Mouse (Mus musculus) kidney, embryonic 14.5 days (tissue): ENCODE data around the gene Mcm2. TPM values are rescaled to one million over a fixed set of nuclear protein-coding genes. Genes with fewer than 3 reads are reported as not detected.

Experiments
- ATAC-seq: fragments of 200-750 bp; cut with Nextera tagmentation; 2 replicates; pipeline ENCODE4 v1.8.0; 2017; ENCODE audit warnings: moderate number of reproducible peaks, mild to moderate bottlenecking, moderate TSS enrichment, moderate library complexity; ENCODE audit not compliant: low FRiP score, low TSS enrichment
- H3K27ac ChIP-seq: fragments of 300-500 bp; sonication (generic); 2 replicates; pipeline ENCODE4 v1.5.1; 2014; ENCODE audit warnings: low read depth, mild to moderate bottlenecking, low read length, moderate library complexity, mixed read lengths
- H3K27me3 ChIP-seq: fragments of 300-500 bp; sonication (generic); 2 replicates; pipeline ENCODE4 v1.6.1; 2014; ENCODE audit warnings: mild to moderate bottlenecking, low read length; ENCODE audit not compliant: control insufficient read depth, insufficient read depth
- H3K36me3 ChIP-seq: fragments of 300-500 bp; sonication (generic); 2 replicates; pipeline ENCODE4 v1.6.1; 2014; ENCODE audit warnings: low read length, mixed read lengths; ENCODE audit not compliant: control insufficient read depth, insufficient read depth
- H3K4me1 ChIP-seq: fragments of 300-500 bp; sonication (generic); 2 replicates; pipeline ENCODE4 v1.6.1; 2014; ENCODE audit warnings: low read length, mixed read lengths; ENCODE audit not compliant: control insufficient read depth, insufficient read depth
- H3K4me2 ChIP-seq: fragments of 300-500 bp; sonication (generic); replicated peaks from 2 replicates; pipeline ENCODE4 v1.6.1; 2014; ENCODE audit warnings: low read depth, mild to moderate bottlenecking, low read length
- H3K4me3 ChIP-seq: fragments of 300-500 bp; sonication (generic); 2 replicates; pipeline ENCODE4 v1.5.1; 2014; ENCODE audit warnings: mild to moderate bottlenecking, low read length
- H3K9ac ChIP-seq: fragments of 300-500 bp; sonication (generic); 2 replicates; pipeline ENCODE4 v1.6.1; 2014; ENCODE audit warnings: low read depth, mild to moderate bottlenecking, low read length, moderate library complexity
- H3K9me3 ChIP-seq: fragments of 300-500 bp; sonication (generic); 2 replicates; pipeline ENCODE4 v1.6.1; 2016; ENCODE audit warnings: low read length; ENCODE audit not compliant: control insufficient read depth
- WGBS: fragments of 180-500 bp; shearing (Covaris S2); extraction: QIAGEN DNeasy Blood & Tissue Kit; methylation state at CpG from one replicate; pipeline ENCODE4 v1.1.7; 2014; 5-methylcytosine and 5-hydroxymethylcytosine counted together
- polyA plus RNA-seq: library from polyadenylated mRNA; unstranded; fragments of >200 nt; fragmentation: Nextera tagmentation; extraction: Ambion mirVana; gene quantifications from 2 replicates; pipeline ENCODE4 v1.2.1, GENCODE M21; 2014

Gene Mcm2
- polyA plus RNA-seq, 1 experiment from 2014 or later: 166 TPM

- WGBS: 40% methylated on average over 9 of the region's 9 CpGs
Measured at GRCm38 (mm10) chr6:88857249-88857648, 41.3 kb downstream of the Mcm2 start.

GRCm38 (mm10) chr6:88855636-88856035 is 42.9 kb downstream of the Mcm2 start:
- H3K36me3 ChIP-seq: no peaks in the 10 kb centered on the region; the same call in 1 of the 2 replicates

More at GRCm38 (mm10) chr6:88857249-88857648, 41.3 kb downstream of the Mcm2 start:
- no peak overlapping the region for H3K4me2 ChIP-seq
- no peaks in the 10 kb centered on the region for H3K4me1 ChIP-seq
- H3K27me3 ChIP-seq: no peaks in the 10 kb centered on the region
- no peak overlapping the region for H3K4me3 ChIP-seq
- no peak overlapping the region for H3K9ac ChIP-seq
- H3K36me3 ChIP-seq: no peaks in the 10 kb centered on the region; the same call in 1 of the 2 replicates
- H3K27ac ChIP-seq: no peak overlapping the region
- peaks cover 3% of the 10 kb centered on the region; the same call in 1 of the 2 replicates for H3K9me3 ChIP-seq
- ATAC-seq: no peak

GRCm38 (mm10) chr6:88854509-88854908 is 44.1 kb downstream of the Mcm2 start:
- no peaks in the 10 kb centered on the region for H3K27me3 ChIP-seq
- WGBS: 78% methylated on average over 5 of the region's 5 CpGs
- H3K36me3 ChIP-seq: no peaks in the 10 kb centered on the region
- ATAC-seq: no peak
- no peak overlapping the region for H3K4me2 ChIP-seq
- H3K9ac ChIP-seq: no peak overlapping the region
- H3K27ac ChIP-seq: no peak overlapping the region
- no peak overlapping the region for H3K4me3 ChIP-seq
- no peaks in the 10 kb centered on the region for H3K9me3 ChIP-seq
- H3K4me1 ChIP-seq: no peaks in the 10 kb centered on the region

More at GRCm38 (mm10) chr6:88855636-88856035, 42.9 kb downstream of the Mcm2 start:
- H3K9ac ChIP-seq: no peak overlapping the region
- no peaks in the 10 kb centered on the region for H3K9me3 ChIP-seq
- WGBS: 19% methylated on average over 5 of the region's 5 CpGs
- no peak overlapping the region for H3K4me3 ChIP-seq
- H3K4me2 ChIP-seq: no peak overlapping the region
- no peaks in the 10 kb centered on the region for H3K4me1 ChIP-seq
- no peak overlapping the region for H3K27ac ChIP-seq
- ATAC-seq: peak; percentile 26; the same call in 1 of the 2 replicates
- no peaks in the 10 kb centered on the region for H3K27me3 ChIP-seq

- no peaks in the 10 kb centered on the region for H3K4me1 ChIP-seq
- peaks cover 3% of the 10 kb centered on the region; the same call in 1 of the 2 replicates for H3K36me3 ChIP-seq
- H3K27me3 ChIP-seq: no peaks in the 10 kb centered on the region
- 86% methylated on average over 7 of the region's 7 CpGs for WGBS
- no peaks in the 10 kb centered on the region for H3K9me3 ChIP-seq
- H3K4me2 ChIP-seq: no peak overlapping the region
- H3K27ac ChIP-seq: no peak overlapping the region
- H3K4me3 ChIP-seq: no peak overlapping the region
- ATAC-seq: no peak
- H3K9ac ChIP-seq: no peak overlapping the region
Measured at GRCm38 (mm10) chr6:88850034-88850433, 48.5 kb downstream of the Mcm2 start.

- no peaks in the 10 kb centered on the region for H3K9me3 ChIP-seq
- ATAC-seq: no peak
- no peak overlapping the region for H3K27ac ChIP-seq
Measured at GRCm38 (mm10) chr6:88849270-88849669, 49.3 kb downstream of the Mcm2 start.

GRCm38 (mm10) chr6:88847571-88847970 is 51.0 kb downstream of the Mcm2 start:
- H3K9ac ChIP-seq: no peak overlapping the region
- H3K9me3 ChIP-seq: no peaks in the 10 kb centered on the region
- 64% methylated on average over 2 of the region's 2 CpGs for WGBS
- H3K27me3 ChIP-seq: no peaks in the 10 kb centered on the region
- no peak for ATAC-seq
- H3K4me2 ChIP-seq: no peak overlapping the region
- H3K4me1 ChIP-seq: 0 out of 2 replicates have a peak, but pooled peaks cover 6% of the 10 kb centered on the region
- peaks cover 3% of the 10 kb centered on the region; the same call in 1 of the 2 replicates for H3K36me3 ChIP-seq
- H3K4me3 ChIP-seq: no peak overlapping the region
- no peak overlapping the region for H3K27ac ChIP-seq

More at GRCm38 (mm10) chr6:88849270-88849669, 49.3 kb downstream of the Mcm2 start:
- Histone ChIP-seq H3K4me3 (no peak overlapping the region), H3K4me2 (no peak overlapping the region), H3K9ac (no peak overlapping the region), H3K36me3 (peaks cover 3% of the 10 kb centered on the region; the same call in 1 of the 2 replicates), H3K27me3 (no peaks in the 10 kb centered on the region), H3K4me1 (no peaks in the 10 kb centered on the region)
- WGBS: 48% methylated on average over 4 of the region's 4 CpGs

- ATAC-seq: no peak
- no peaks in the 10 kb centered on the region for H3K9me3 ChIP-seq
- WGBS: 91% methylated on average over 7 of the region's 7 CpGs
Measured at GRCm38 (mm10) chr6:88844901-88845565, 53.5 kb downstream of the Mcm2 start.

GRCm38 (mm10) chr6:88843781-88844725 is 54.5 kb downstream of the Mcm2 start:
- H3K27ac ChIP-seq: no peak overlapping the region
- 85% methylated on average over 9 of the region's 9 CpGs for WGBS
- H3K9me3 ChIP-seq: no peaks in the 10 kb centered on the region
- H3K9ac ChIP-seq: no peak overlapping the region
- H3K4me3 ChIP-seq: no peak overlapping the region
- no peak overlapping the region; the same call in 1 of the 2 replicates for H3K4me2 ChIP-seq
- H3K4me1 ChIP-seq: peaks cover 13% of the 10 kb centered on the region
- no peaks in the 10 kb centered on the region for H3K27me3 ChIP-seq
- H3K36me3 ChIP-seq: peaks cover 1% of the 10 kb centered on the region; the same call in 1 of the 2 replicates
- no peak for ATAC-seq

More at GRCm38 (mm10) chr6:88844901-88845565, 53.5 kb downstream of the Mcm2 start:
- H3K27me3 ChIP-seq: no peaks in the 10 kb centered on the region
- no peak overlapping the region for H3K4me2 ChIP-seq
- H3K4me3 ChIP-seq: no peak overlapping the region
- no peak overlapping the region for H3K27ac ChIP-seq
- H3K9ac ChIP-seq: no peak overlapping the region
- H3K36me3 ChIP-seq: peaks cover 3% of the 10 kb centered on the region; the same call in 1 of the 2 replicates
- peaks cover 13% of the 10 kb centered on the region for H3K4me1 ChIP-seq
